Mouse (Mus musculus) kidney, adult 2 months (tissue): ENCODE results near the gene Tsr1. TPM values are rescaled to one million over a fixed set of nuclear protein-coding genes. Genes with fewer than 3 reads are reported as not detected.

ENCODE experiments used
- DNase-seq: peaks from one replicate; pipeline ENCODE4 v3.0.0; 2021
- H3K27ac ChIP-seq: fragments of 200-500 bp; 2 replicates; pipeline ENCODE4 v1.5.1; 2012; ENCODE audit warnings: low read depth, low read length, control low read depth, inconsistent platforms; ENCODE audit not compliant: insufficient read depth
- H3K27me3 ChIP-seq: fragments of 200-500 bp; replicated peaks from 2 replicates; pipeline ENCODE4 v1.6.1; 2012; ENCODE audit warnings: mild to moderate bottlenecking, moderate library complexity, low read length, inconsistent platforms; ENCODE audit not compliant: control insufficient read depth, insufficient read depth
- H3K36me3 ChIP-seq: fragments of 200-500 bp; 2 replicates; pipeline ENCODE4 v1.6.1; 2012; ENCODE audit warnings: mild to moderate bottlenecking, moderate library complexity, low read length, inconsistent platforms; ENCODE audit not compliant: control insufficient read depth, insufficient read depth
- H3K4me1 ChIP-seq: fragments of 200-500 bp; 2 replicates; pipeline ENCODE4 v1.6.1; 2011; ENCODE audit warnings: low read length; ENCODE audit not compliant: control insufficient read depth, insufficient read depth
- H3K4me3 ChIP-seq: fragments of 200-500 bp; 2 replicates; pipeline ENCODE4 v1.5.1; 2011; ENCODE audit warnings: mild to moderate bottlenecking, low read depth, low read length, control low read depth; ENCODE audit not compliant: insufficient read depth
- CTCF ChIP-seq: fragments of 200-500 bp; conservative IDR thresholded peaks from 2 replicates; pipeline ENCODE4 v1.5.1; 2011; ENCODE audit warnings: low read depth, mild to moderate bottlenecking, control low read depth, low read length, moderate library complexity, mixed read lengths; ENCODE audit not compliant: insufficient read depth, insufficient read length
- POLR2A ChIP-seq: fragments of 200-500 bp; IDR thresholded peaks from one replicate; pipeline ENCODE4 v1.6.1; 2011; ENCODE audit warnings: low read depth, low read length, control low read depth
- WGBS: fragments of 180-500 bp; shearing (Covaris S2); methylation state at CpG from one replicate; pipeline ENCODE4 v1.1.7; 2018; 5-methylcytosine and 5-hydroxymethylcytosine counted together
- polyA plus RNA-seq: library from polyadenylated mRNA; depleted of rRNA; stranded (reverse); fragments of >200 nt; gene quantifications from 2 replicates; pipeline ENCODE4 v1.2.3, GENCODE M21; 2012; rRNA removed

Tsr1 gene
- polyA plus RNA-seq, 1 experiment = 6.3 TPM

GRCm38 (mm10) chr11:74946348-74946747 is 48.5 kb downstream of the Tsr1 start:
- 71% methylated on average over 3 of the region's 3 CpGs for WGBS
- Histone ChIP-seq H3K27me3 (no peaks in the 10 kb centered on the region), H3K36me3 (peaks cover 3% of the 10 kb centered on the region), H3K4me1 (no peaks in the 10 kb centered on the region; the same call in 1 of the 2 replicates), H3K4me3 (no peak overlapping the region), H3K27ac (no peak overlapping the region)
- peak; percentile 58 for DNase-seq
- TF ChIP-seq POLR2A (no peak), CTCF (no peak)

GRCm38 (mm10) chr11:74954901-74955300 is 57.0 kb downstream of the Tsr1 start:
- TF ChIP-seq CTCF (no peak), POLR2A (no peak)
- Histone ChIP-seq H3K4me1 (peaks cover 6% of the 10 kb centered on the region; the same call in 1 of the 2 replicates), H3K27me3 (no peaks in the 10 kb centered on the region), H3K36me3 (no peaks in the 10 kb centered on the region), H3K27ac (peak overlapping the region; percentile 51), H3K4me3 (no peak overlapping the region)
- DNase-seq = peak; percentile 78

- H3K36me3 ChIP-seq = no peaks in the 10 kb centered on the region
- no peak overlapping the region for H3K4me3 ChIP-seq
- no peak for DNase-seq
- TF ChIP-seq POLR2A = no peak
- TF ChIP-seq CTCF = no peak
- H3K4me1 ChIP-seq = peaks cover 6% of the 10 kb centered on the region; the same call in 1 of the 2 replicates
- H3K27ac ChIP-seq = no peak overlapping the region
- no peaks in the 10 kb centered on the region for H3K27me3 ChIP-seq
Measured at GRCm38 (mm10) chr11:74956006-74956405, 58.1 kb downstream of the Tsr1 start.

- no peak overlapping the region for H3K4me3 ChIP-seq
- WGBS = 83% methylated on average over 2 of the region's 2 CpGs
- H3K27ac ChIP-seq = no peak overlapping the region
- no peaks in the 10 kb centered on the region for H3K36me3 ChIP-seq
- no peaks in the 10 kb centered on the region for H3K27me3 ChIP-seq
- H3K4me1 ChIP-seq = peaks cover 6% of the 10 kb centered on the region; the same call in 1 of the 2 replicates
- TF ChIP-seq CTCF = no peak
- no peak for TF ChIP-seq POLR2A
- no peak for DNase-seq
Measured at GRCm38 (mm10) chr11:74957600-74957999, 59.7 kb downstream of the Tsr1 start.

Other genes starting within 250 kb of the Tsr1 start
- gene Cluh, start 248.6 kb upstream of the Tsr1 start, polyA plus RNA-seq = 115 and 119 TPM in 2 replicates
- gene Pafah1b1, start 173.4 kb upstream of the Tsr1 start, polyA plus RNA-seq = 20.5 and 26.7 TPM in 2 replicates
- 3.2 and 3.8 TPM in 2 replicates for gene Mettl16, start 127.2 kb upstream of the Tsr1 start, polyA plus RNA-seq
- 12.8 and 13.9 TPM in 2 replicates for gene Mnt, start 67.2 kb upstream of the Tsr1 start, polyA plus RNA-seq
- 27.5 and 31.0 TPM in 2 replicates for gene Sgsm2, start 1.0 kb upstream of the Tsr1 start, polyA plus RNA-seq
- gene Smg6, start 27.8 kb downstream of the Tsr1 start, polyA plus RNA-seq = 35.2 and 40.1 TPM in 2 replicates
- gene Srr, start 27.9 kb downstream of the Tsr1 start, polyA plus RNA-seq = 49.7 and 52.0 TPM in 2 replicates